Mouse (Mus musculus): ENCODE results near the gene Sema5a.

Gene Sema5a

DNA sequence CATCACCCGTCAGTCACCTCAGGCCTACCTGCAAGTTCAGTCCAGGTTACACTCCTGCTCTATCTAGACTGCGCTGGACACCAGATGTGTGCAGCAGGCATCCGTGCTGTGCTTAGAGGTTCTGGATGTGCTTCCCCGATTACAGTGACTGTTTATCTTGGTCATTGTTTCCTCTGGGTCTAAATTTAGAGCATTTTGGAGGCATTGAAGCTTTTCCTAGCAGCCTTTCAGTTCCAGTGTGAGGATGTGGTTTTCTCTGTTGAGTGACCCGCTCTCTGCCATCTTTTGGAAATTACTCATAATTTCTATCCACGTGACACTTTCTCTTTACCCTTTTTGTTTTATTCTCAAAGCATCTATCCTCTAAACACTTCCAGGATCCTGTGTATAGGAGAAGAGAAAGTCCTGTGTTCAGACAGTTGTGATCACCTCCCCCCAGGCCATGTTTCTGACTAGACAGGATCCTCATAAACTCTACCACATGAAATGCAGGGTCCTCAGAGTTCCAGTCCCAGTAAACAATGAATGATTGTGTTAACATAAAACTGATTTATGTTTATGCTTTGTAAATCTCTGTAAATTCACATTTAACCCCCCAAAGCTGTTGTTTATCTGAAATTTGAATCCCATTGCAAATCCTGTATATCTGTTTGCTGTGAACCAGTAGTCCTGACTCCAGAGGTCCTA, 62.1 kb downstream of the Sema5a start:
- no peak for DNase-seq (ENCODE audit: low spot score)

DNA sequence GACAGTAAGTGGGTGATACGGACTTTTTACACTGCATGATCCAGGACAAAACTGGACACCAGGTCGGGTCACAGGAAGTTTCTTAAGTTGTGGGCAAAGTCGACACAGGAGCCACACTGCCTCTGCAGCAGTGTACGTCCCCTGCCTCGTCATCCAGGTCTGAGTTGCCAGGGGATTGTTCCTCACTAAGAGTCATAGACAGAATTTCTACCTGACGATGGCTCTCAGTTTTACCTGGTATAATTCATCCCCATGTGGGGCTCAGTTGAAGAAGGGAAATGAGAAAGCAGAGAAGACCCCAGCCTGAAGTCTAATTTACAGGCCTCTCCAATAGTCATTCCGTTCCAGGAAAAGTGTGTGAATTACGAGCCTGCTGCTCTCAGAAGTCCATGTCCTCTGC, 66.2 kb downstream of the Sema5a start:
- DNase-seq (ENCODE audit: low spot score) = no peak

DNA sequence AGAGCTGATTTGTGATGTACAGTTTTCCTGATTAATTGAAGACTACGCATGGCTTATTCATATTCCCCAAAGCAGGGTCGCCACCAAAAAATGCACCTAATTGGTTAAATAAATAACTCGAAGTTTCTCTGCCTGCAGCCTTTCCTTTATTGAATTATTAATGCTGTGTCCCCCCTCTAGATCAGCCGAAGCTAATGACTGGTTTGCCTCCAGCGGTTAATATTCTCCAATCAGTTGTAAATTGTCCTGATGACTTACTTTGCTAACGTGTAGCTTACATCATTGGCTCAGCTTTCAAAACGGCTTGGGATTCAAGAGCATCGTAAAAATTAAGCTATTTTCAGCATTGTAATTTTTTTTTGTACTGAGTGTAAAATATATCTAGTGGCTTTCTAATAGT, 66.7 kb downstream of the Sema5a start:
- DNase-seq (ENCODE audit: low spot score) = no peak

DNA sequence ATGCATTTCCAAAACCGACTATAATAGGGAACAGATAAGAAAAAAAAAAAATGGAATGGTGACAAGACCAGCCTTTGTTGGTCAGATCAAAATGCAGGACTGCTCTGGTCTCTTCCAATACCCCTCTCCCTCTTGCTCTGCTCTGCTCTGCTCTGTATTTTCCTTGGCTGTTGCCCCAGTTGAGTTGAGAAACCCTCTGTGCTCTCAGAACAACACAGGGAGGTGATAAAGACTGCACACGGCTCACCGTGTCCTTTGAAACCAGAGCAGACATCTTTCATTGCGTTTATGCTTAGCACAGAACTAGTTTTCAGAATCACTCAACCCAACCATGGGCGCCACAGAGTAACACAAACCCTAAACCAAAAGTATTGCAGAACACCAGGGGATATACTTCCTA, 72.5 kb downstream of the Sema5a start:
- no peak for DNase-seq (ENCODE audit: low spot score)

DNA sequence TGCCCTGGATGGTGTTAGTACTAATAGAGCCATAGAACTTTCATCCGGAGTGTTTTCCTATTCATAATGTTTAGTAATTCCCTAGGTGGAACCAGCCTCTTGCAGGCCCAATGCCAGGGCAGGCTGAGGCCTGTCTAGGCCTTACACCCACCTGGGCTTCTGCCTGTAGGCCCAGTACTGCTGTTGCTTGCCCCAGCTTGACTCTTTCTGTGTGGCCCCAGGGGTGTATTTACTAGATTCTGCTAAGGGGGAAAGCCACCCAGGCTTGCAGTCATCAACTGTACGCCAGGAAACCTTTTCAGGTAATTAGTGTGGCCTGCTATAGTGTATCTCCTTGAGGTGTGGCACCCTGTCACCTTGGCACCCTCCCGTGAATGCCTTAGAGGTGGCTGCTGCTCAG, 76.1 kb downstream of the Sema5a start:
- DNase-seq (ENCODE audit: low spot score) = no peak

DNA sequence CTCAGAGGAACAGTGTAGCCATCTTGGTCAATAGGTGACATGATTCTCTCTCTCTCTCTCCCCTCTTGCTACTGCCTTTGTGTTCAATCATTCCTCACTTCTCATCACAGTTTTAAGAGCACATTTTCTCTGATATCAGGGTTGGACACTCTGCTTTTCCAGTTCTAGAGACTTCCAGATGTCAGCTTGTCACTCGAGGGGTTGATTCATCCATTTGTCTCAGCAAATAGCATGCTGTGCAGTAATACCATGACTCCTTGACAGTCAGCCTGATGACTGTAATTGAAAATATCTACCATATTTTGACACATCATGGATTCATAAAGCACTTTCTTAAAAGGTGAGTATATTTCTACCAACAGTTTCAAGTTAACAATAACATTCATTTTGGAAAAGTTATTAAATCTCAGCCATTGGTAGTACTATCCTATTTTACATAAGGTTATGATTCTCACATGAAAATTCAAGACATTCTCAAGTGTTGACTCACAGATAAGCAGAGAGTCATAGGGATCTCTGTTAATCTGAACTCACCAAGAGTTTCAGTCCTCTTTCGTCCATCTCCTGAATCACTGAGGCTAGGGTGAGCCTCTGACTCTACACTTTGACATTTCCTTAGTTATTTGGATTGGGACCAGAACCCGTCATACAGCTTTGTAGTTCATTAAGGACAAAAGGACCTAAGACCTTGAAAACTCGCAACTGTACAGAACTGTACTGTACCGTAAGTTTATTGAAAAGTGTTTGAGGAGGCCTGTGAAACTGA, 78.0 kb downstream of the Sema5a start:
- no peak for DNase-seq (ENCODE audit: low spot score)

DNA sequence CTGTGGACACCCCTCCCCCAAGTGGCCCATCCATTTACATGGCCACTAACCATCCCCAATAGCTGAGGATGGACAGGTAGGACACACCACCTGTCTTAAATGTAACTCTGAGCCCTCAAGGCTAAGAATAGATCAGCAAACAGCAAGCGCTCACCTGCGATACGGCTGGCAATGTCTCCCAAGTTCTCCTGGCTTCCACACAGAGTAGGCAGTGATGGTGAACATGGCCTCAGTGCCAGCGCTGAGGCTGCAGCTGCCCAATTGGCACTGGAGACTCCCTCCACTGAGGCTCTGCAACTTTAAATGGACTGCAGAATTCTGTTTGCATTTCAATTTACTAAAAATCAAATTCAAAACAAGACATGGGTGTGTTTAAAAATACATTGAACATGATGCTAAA, 78.6 kb downstream of the Sema5a start:
- no peak for DNase-seq (ENCODE audit: low spot score)

DNA sequence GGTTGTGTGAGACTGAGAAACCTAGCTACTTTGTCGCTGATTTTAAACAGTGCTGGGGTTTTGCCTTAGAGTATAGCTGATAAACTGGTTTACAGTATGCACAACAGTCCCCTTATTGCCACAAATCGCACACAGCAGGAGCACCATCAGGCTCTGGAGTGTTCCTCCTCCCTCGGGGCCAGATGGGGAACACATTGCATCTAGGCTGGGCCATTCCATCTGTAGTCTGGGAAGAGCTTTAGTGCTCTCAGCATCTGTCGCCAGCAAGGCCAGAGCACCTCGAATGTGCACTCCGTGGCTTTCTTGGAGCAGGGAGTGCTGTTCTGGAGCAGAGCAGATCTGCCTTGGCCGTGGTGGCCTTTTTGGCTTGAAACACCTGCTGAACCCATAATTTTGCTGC, 79.5 kb downstream of the Sema5a start:
- no peak for DNase-seq (ENCODE audit: low spot score)

DNA sequence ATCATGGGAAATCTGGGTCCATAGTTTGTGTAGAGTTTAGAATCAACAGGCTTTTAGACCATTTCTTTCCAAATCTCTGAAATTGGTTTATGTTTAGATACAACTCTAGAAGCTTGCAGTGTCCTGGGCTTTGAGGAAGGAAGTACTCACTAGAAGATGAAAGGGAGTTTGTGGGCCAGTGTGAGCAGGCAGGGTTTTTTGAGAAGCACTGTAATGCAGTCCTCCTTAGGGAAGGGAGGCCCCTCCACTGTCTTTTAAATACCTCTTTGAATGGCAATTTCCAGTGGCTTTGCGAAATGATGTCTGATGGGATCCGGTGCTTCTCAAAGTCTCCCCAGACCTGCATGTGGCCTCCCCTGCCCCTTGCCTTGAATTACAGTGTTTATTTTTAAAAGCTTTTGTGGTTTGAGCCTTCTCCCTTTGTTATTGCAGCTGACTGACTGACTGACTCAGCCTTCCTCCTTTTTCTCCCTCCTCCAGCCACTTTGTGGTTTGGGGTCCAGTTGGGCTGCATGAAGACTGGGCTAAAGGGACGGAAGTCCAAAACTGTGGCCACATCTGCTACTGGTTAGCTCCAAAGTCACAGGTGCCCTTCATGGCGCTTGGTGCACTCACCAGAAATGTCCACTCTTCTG, 83.9 kb downstream of the Sema5a start:
- DNase-seq (ENCODE audit: low spot score) = no peak

DNA sequence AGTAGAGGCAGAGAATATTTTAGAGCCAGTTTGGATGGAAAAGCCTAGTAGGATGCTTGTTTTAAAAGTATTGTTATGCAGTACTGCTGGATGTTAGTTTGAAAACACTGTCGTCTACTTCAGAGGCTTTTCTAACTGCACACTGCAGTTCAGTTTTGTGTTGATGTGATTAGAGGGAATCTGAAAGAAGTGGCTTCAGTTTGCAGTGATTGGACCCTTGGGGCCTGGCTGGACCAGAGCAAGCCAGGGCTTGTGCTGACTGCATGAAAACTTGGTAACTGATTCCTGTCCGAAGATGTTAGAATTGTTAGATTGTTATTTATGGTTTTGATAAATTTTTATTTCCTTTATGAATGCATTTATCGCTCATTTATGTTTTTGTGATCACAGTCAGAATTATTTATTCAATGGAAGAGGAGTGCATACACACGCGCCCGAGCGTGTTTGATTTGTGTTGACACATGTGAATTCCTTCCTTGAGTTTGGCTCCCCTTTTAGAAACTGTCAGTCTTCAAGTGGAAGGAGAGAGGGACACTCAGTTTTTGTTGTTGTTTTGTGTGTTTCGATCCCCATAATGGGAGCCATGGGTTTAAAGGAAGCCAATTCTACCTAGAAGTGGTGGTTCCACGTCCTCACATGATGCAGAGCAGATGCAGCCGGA, 85.2 kb downstream of the Sema5a start:
- no peak for DNase-seq (ENCODE audit: low spot score)

DNA sequence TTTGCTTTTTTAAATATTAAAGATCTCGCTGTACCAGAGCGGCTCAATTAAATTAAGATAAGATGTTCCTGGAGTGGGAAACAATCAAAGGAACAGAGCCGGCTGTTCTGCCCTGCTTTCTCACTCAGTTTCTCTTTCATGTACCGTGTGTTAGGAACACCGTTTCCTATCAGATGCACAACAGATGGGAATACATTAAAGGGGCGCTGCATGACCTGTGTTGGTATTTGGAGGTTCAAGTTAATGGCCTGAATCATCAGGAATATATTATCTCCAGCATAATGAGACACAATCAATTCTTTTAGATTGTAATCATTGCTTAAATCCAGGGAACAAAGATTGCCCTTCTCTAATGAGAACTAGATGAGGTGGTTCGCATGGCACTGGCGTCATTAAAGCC, 85.8 kb downstream of the Sema5a start:
- no peak for DNase-seq (ENCODE audit: low spot score)

DNA sequence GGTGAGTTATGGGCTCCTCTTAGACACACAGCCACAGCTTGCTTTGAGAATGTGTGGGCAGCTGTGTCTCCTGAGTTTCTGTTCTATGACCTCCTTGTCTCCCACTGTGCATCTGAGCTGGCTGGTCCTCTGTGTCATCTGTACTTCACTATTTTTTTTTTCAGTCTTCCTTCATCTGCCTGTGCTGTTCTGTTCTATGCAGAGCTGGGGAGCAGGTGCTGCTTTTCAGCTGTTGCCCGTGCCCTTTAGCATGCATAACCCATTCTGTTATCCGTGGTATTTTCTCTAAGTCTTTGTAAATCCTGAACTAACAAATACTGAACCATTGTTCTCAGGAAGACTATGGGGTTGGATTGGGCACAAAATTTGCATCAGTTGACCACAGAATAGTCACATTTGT, 86.4 kb downstream of the Sema5a start:
- DNase-seq (ENCODE audit: low spot score) = no peak

DNA sequence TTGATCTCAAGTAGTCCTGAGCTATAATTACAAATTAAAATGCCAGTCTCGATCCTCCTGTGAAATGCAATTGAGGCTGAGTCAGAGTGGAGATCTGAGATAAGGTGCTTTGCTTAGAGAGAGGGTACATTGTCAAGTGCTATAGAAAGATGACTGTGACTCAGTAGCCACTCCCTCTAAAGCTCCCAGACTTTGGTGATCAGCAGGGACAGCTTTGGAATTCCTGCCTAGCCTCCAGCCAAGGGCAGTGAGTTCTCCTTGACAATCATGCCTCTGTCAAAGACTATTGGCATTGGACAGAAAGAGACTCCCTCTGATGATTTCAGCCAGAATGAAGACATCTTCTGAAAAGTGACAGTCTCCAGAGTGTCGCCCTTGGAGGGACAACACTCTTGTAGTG, 88.8 kb downstream of the Sema5a start:
- DNase-seq (ENCODE audit: low spot score) = no peak

DNA sequence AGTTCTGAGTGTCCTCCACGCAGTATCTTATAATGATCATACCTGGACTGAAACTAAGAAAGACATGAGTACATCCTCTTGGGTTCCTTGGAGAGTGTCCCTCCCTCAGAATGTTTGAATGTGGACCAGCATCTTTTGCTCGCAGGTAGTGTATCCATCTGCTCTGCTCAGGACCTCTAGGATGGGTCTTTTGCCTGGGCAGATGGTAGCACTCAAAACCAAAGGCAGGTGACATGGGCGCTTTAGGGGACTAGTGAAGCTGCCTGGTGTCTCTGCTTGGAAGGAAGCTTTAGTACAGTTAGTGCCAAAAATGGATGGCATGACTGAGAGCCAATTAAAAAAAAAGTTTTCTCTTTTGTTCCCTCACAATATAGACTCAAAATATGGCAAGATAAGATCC, 93.2 kb downstream of the Sema5a start:
- DNase-seq (ENCODE audit: low spot score) = no peak

DNA sequence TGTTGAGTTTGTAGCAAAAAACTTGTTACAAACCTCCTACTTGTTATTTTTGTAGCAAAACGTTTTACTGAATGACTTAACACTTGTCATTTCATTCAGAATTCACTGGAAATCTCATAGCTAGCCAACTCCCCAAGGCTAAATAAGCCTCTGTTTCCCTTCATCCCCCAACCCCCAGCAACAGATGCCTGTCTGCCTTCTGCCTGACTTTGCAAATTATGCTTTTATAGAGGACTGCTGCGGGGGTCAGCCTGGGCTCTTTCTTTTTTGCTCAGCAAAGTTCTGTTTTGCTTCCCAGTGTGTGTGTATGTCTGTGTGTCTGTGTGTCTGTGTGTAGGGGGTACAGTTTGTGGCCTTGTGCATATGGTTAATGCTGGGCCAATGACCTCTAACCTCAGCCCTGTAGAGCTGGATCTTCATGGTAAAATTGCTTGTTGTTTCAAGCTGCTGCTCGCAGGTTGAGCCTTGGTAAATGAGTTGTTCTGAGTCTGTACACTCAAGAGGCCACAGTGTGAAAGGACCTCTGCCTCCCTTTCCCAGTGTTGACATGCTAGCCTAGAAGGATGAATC, 94.2 kb downstream of the Sema5a start:
- DNase-seq (ENCODE audit: low spot score) = no peak

DNA sequence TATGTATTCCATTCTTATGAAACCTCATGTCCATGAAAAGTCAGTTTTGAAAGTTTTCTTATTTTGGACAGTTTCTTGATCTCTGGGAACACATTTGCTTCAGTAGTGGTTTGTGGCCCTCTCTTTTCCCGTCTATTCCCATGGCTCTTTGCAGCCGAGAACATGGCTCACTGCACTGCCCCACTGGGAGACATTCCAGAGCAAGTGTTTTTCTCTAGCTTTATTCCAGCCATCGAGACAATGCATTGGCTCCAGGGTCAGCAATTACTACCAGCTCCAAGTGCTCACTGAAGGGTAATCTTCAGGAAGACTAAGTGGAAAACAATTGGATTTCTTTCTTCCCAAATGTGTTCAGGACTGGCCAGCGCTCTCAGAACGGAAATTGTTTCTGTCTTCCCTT, 94.8 kb downstream of the Sema5a start:
- no peak for DNase-seq (ENCODE audit: low spot score)

DNA sequence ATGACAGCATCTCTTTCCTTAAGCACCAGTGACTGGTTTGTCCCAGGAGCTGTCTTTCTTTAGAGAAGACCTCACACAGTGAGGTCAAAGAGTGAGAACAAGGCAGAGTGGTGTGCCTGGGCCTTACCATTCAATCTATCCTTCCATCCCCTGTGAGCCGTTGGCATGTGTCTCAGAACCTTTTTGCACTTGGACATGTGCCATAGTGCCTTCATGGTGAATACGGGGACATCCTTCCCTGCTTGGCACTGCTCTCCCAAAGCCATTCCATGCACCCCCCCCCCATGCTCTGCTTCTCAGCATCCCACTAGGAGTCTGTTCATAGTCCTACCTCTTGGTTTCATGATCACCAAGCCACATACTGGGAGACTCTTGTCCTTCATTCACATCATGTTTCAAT, 96.8 kb downstream of the Sema5a start:
- DNase-seq (ENCODE audit: low spot score) = no peak

DNA sequence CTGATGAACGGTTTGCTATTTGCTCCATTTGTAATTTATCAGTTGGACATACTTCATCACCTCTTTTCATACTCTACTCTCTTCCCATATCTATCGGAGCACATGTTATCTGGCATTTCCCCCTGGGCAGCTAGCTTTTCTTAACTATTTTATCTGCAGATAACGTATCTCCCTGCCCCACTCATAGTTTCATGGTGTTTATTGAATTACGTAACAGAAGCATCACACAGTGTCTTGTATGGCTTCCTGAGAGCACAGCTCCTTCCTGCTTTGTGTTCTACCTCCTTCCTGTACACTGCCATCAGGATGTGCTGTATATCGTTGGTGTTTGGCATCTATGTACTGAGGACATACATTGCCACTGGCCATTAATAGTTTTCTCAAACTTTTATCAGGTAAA, 98.9 kb downstream of the Sema5a start:
- no peak for DNase-seq (ENCODE audit: low spot score)

DNA sequence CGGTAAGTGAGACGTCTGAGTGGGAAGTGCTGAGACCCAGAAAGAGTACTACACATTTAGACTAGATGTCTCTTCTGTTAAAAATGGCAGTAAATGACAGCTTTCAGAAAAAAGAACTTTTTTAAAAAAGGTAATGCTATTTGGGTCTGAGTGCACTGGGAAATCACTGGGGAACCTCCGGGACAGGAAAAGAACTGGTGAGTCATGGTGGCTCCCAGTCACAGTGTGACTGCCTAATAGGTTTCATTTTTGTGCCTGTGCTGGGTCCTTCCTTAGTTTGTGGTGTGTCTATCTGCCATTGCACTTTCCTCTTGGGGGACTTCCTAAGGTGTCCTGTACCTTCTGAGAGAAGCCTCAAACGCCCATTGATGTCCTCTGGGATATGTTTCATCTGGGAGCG, 102.7 kb downstream of the Sema5a start:
- DNase-seq (ENCODE audit: low spot score) = no peak

DNA sequence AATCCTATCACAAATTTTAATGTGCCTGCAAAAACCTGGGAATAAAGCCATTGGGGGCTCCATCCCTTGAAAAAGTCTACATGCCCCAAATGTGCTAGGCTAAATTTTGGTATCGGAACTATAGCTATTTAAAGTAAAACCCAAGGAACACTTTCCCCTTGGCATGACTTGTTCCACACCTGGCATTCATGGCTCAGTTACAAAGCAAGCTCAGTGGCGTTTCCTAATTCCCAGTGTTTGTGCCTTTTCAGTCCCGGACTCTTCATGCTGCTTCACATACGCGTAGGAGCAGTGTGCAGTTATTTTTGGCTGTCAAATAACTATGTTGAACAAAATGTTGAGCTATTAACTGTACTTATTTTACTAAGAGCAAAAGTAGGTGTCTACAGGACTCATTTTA, 104.7 kb downstream of the Sema5a start:
- no peak for DNase-seq (ENCODE audit: low spot score)

DNA sequence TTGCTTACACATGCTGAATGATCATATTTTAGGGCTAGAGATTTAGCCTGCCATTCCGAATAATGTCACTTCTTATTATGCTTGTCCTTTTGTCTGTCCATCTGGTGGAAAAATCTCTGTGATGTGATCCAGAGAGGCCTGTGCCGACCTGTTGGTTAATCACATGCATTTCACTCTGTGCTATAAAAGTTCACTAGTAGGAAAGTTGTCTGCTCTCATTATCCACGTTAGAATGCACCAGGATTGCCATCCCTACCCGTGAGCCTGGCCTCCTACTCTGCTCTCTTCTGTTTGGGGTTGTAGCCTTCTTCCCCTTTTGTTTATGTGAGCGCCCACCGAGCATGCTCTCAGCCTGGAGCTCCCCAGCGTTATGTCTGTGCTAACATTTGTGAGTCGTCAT, 108.4 kb downstream of the Sema5a start:
- no peak for DNase-seq (ENCODE audit: low spot score)

DNA sequence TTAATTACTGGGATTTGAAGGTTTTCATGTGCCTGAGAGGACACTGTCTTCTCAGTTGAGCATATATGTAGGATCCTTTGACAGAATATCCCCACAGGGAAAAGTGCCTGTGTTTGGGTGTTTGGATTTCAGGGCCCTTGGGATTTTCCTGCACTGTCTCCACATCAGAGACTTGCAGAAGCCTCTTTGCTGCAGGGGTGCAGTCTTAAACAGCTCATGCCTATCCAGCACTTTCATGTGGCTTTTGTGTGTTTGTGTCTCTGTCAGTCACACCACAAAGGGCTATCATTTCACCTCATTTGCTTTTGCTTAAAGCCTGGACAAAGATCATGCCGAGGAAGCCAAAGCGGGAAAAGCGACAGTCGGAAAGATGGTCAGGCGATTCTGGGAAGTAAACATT, 108.9 kb downstream of the Sema5a start:
- no peak for DNase-seq (ENCODE audit: low spot score)

DNA sequence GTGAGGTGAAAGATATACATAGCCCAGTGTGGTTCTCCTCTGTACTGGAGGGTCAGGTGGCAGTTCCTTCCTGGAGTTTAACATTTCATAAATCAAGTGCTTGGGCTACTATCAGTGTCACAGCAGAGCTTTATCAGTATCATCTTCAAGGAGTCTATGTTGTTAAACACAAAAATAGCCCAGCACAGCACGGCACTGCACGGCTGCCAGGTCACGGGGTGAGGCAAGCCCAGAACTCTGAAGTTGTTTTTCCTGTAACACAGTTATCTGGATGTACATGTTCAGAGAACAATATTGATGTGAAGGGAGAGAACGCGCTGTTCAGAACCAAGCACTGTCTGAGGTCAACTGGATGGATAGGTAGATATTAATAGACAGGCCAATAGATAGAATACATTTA, 112.2 kb downstream of the Sema5a start:
- DNase-seq (ENCODE audit: low spot score) = no peak

Data from MN1 (cell line).